Mouse (Mus musculus) heart, postnatal 0 days (tissue): ENCODE measurements at regions not wholly inside any gene's neighbourhood (a gene's known extent, or its start where the extent isn't known, plus 50 kb on each side); places are given as distances from the start of the nearest gene placed in this dataset.

Experiments used
- CTCF ChIP-seq: IDR thresholded peaks from 2 replicates; pipeline ENCODE4 v1.5.1; 2016; ENCODE audit warnings: antibody characterized with exemption, control low read depth, low read depth
- EP300 ChIP-seq: IDR thresholded peaks from 2 replicates; pipeline ENCODE4 v1.6.1; 2016; ENCODE audit warnings: antibody characterized with exemption, low read depth

DNA sequence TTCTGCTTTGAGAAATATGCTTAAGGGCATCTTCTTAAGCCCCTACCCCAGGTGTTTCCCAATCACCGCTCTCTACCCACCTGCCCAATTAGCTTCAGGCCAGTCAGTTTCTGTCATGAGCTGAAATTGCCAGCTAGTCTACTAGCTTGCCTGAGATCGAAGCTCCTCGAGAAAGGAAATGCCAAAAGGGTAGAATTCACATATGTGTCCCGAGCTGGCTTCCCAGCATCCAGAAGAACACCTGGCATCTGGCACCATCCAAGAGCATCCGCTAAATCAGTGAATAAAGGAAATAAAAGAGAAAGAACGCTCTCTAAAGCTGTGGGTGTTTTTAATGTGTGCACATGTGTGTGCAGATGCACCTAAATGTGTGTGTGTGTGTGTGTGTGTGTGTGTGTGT lies 1474.7 kb upstream of the Gm6569 start:
- TF ChIP-seq CTCF, result no peak
- no peak for TF ChIP-seq EP300
